Mouse (Mus musculus) cerebellum, postnatal 36 days (tissue): ENCODE measurements around the gene Rad50.

Experiments
- DNase-seq, 2 experiments: peaks; one replicate each; pipeline ENCODE4 v3.0.0; 2021 to 2022; ENCODE audit warnings: mixed read lengths in 2 of 2

The Rad50 gene

DNA sequence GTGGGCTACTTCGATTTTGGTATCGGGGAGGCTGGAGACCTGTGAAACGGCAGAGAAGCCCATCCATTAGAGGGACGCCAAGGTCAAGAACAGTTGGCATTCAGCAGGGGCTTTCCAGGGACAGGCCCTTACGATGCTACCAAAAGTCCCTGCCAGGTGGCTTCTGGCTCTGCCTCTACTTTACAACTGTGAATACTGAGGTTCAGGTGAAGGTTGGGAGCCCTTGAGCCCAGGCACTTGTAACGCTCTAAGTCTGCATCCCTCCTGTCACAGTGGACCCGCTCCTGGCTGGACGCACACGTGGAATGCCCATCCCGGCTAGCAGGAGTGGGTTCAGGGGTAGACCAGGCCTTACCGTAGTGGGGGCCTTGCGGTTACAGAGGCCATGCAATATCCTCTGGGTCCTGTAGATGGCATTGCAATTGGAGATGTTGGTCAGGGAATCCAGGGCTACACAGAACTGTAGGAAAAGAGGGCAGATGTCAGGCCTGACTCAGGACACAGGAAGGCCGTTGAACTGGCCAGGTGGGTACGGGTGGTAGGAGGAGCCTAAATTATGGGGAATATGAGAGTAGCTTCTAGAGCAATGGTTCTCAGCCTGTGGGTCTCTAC lies 74.9 kb downstream of the Rad50 start:
- DNase-seq, result no peak

DNA sequence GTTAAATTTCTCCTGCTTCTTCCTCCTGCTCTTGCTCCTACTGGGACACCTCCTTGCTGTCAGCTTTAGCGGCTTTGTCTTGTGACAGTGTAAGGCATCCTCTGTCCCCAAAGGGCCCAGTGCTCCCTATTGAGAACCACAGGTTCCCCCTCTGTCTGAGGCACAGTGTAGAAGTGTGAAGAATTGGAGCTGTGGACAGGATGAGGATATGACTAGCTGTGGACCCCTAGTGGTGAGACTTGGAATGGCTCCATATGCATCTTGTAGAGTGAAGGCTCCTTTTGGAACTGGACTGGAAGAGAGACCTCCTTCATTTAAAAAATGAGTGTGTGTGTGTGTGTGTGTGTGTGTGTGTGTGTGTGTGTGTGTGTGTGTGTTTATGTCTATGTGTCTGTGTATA lies 79.3 kb downstream of the Rad50 start:
- DNase-seq, result peak; percentile 69 to 82

DNA sequence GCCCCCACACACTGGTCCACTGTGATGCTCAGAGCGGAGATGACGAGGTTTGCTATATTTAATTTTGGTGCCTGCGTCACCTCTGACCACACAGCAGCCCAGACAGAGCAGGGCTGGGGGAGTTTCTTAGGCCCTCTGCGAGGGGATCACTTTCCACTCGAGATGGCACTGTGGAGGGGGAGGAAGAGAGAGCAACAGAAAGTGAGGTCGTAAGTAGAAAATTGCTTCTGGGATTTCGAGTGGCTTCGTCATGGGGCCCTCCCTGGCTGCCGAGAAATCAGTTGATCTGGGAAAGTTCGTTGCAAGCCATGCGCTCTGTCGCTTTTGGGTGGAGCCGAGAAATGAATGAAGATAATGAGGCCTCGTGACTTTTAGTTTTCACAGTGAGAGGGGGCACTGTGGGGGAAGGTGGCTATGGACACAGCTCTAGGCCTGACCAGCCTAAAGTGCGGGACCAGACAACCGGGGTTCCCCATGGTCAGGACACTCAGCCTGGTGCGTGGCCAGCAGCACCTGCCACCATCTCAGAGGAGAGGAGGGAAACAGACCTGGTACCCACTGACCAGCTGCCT lies 80.2 kb downstream of the Rad50 start:
- no peak for DNase-seq

DNA sequence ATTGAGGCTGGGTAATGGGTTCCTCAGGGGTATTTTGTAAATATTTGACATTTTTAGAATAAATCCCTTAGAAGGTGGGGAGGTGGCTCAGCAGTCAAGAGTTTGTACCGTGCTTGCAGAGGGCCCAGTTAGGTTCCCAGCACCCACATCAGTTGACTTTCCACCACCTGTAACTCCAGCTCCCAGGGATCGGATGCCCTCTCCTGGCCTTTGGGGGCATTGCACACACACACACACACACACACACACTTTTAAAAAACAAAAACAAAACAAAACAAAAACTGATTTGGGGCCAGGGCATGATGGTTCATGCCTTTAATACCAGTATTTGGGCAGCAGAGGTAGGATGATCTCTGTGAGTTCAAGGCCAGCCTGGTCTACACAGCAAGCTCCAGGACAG lies 83.0 kb downstream of the Rad50 start:
- no peak for DNase-seq

DNA sequence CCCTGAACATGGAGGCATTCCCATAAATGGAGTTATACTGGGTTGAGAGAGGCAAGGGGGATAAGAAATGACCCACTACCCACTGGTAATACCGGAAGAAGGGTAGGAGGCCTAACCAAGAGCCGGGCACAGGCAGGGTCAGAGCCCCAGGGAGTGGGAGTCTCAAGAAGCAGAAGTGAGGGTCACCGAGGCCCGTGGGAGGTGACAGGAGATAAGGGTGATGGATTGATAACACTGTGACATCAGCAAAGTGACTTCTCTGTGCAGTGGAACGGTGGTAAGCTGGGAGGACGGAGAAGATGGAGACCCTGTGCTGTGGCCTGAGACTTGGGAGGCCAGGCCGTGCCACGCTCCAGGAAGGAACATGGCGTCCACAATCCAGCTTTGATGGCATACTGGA lies 83.5 kb downstream of the Rad50 start:
- DNase-seq, result no peak

DNA sequence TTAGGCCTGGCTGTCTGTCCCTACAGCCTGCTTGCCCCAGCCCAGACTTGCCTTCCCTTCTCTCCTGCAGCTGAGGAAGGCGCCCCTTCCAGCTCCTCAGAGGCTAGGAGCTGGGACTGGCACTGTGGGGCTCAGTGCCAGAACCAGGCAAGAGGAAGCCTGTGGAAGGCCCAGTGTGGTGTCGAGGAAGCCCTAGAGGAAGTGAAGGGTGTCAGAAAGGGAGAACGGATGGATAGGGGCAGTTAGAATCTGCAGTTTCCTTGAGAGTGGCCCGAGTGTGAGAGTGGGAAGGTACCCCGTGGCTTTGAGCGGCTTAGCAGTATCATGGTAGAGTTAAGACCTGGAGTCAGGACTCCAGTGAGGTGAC lies 84.7 kb downstream of the Rad50 start:
- no peak for DNase-seq

DNA sequence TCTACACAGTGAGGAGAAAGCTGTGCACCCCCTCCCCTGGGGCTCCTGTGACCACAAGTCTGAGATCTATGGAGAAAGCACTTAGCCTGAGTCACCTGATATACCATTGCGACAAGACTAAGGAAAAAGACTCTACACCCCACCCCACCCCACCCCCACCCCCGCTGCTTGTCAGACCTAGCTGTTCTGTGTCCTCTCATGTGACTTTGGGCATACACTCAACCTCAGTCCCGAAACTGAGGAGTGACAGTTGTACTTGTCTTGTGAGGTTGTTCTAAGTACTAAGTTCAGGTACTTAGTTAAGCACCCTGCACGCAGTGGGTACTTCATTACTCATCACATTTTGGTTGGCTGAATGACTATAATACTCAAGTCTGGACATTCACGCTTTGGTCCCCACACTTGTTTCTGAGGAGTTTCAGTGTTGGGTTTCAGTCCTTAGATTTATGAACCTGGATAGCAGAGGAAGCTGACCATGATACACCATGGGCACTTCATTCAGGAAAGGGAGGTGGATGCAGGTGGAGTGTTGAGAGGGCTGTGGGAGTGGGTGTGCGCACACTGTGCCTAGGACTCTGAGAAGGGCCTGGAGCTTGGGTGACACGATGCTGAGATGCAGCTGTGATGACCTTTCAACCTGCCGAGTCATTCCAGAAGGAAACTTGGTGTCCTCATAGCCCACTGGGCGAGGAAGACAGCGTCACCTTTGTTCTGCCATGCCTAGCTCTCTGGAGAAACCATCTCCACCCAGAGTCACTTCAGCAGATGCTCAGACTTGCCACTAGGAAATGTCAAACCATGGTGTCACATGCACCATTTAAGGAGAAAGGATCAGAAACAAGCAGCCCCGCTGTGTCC lies 85.3 kb downstream of the Rad50 start:
- DNase-seq, result no peak

DNA sequence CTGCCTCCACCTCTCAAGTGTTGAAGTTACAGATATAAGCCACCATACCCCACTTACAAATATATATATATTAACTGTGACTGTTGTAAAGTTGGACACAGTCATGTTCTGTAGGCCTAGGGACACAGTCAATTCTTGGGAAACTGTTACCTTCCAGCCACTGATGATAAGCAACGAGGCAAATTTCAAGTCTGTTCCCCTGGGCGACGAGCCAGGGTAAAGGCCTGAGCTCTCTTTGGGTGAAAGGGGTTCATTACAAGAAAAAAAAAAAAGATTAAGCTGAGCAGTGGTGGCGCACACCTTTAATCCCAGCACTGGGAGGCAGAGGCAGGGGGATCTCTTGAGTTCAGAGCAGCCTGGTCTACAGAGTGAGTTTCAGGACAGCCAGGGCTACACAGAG lies 87.0 kb downstream of the Rad50 start:
- DNase-seq, result no peak

DNA sequence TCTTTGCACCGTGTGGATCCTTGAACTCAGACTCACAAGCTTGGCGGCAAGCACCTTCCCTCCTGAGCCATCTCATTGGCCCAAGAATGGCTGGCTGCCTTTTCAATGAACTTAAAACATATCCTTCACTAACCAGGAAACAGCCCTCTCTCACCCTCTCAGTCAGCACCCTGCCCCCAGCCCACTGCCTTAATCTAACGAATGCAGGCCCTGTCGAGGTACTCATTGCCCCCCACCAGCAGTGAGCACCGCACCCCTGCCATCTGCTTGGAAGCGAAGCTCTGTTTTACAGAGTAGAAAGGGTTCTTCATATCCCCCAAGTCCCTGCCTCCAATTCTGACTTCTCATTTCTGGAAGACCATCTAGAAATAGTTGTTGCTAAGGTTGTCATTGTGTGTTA lies 87.7 kb downstream of the Rad50 start:
- no peak for DNase-seq

DNA sequence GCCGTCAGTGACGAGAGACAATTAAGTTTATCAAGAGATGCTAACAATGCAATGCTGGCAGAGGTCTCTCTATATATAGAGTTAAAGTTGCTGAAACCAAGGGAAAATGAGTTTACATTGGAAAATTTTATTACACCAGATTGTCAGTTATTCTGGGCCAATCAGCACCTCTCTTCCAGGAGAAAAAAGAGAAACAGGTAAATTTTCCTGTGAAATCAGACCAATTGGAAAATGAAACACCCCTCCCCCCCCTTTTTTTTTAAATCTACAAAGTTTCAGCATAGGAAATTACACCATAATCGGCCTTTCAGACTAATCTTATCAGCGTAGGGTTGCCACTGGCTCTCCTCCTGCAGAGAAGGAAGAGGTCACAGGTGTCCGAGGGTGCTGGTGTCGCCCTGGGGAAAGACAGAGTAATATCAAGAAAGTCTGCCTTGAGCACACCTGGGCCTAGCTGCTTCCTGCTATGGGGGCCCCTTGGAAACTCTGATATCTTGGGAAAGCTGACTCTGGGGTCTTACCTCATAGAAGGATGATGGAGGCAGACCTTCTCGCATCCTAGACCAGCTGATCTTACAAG lies 88.4 kb downstream of the Rad50 start, which contains the start of gene Il4:
Il4 (minus strand) TSS at position 51 of the 580 bp plus-strand sequence.
- DNase-seq, result no peak

DNA sequence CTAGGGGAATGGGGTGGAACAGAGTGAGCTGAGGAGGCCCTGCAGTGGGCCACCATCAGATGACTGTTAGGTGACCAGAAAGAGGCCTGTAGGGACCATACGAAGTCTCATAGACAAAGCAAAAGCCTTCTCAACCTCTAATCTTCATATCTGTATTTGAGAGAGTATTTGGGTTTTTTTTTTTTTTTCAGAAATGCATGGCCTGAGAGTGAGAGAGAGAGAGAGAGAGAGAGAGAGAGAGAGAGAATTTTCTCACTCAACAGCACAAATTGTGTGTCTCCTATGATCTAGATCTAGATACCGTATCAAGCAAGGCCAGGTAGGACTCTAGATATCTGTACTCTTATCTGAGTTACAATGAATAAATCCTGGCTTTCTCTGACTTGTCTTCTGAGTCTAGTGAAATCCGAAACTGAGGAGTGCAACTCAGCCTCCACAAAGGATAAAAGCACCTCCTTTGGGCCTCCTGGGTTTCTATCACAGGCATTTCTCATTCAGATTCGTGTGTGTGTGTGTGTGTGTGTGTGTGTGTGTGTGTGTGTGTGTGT lies 89.5 kb downstream of the Rad50 start:
- DNase-seq, result no peak

DNA sequence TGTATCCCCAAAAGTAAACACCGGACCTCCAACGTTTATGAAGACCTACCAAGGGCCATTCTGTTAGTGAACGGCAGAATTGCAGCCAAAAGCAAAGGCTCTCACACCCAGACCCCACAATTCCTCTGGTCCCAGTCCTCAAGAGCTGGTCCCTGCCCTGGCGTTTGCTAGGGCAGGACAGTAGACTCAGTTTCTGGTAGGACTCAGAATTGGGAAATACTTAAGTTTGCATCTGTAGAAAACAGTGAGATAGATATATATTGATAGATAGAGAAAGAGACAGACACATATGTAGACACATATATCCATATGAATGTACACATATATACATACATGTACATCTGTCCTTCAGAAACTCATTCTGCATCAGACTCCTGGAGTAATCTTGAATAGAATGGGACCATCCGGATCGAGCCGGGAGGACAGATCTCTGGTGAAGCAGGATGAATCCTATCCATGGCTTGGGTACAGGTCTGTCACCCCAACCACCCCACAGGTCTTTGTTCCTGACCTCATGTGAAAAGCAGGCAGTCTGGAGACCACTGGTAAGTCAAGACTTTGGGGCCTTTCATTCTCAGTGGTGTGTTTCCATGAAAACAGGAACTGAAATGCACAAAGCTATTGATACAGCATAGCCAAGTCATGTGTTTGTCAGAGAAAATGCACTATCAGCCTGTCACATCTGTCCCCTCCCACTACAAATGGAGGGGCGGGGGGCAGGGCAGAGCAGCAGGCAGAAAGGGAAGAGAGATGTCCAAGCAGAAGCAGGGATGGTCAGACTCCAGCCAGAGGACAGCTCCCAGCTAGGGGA lies 90.2 kb downstream of the Rad50 start:
- no peak for DNase-seq

DNA sequence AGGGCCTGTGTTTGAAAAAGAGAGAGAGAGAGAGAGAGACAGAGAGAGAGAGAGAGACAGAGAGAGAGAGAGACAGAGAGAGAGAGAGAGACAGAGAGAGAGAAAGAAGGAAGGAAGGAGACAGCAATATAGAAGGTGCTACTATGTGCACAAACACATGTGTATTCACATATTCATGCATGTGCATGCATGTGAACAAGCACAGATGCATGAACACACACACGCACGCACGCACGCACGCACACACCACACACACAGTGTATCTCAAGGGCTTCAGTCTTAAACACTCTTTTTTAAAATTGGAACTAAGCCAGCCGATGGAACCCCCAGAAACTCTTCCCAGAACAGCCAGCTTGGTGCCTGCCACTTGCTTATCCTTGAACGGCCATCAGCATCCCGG lies 91.5 kb downstream of the Rad50 start:
- DNase-seq, result no peak

DNA sequence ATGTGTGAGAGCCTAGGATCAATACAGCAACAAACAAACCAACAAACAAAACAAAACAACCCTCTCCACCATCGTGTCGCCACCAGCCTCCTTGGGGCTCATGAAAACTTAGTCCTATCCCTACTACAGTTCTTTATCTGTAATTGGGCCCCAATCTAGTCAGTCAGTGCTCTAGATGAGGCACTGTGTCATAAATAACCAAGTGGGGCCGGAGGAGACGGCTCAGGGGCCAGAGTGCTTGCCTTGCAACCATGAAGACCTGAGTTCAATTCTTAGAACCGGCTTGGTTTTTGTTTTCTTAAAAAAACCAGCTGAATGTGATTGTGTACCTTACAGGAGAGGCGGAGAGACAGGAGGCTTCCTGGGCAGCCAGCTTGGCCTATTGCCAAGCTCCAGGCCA lies 91.9 kb downstream of the Rad50 start:
- no peak for DNase-seq

DNA sequence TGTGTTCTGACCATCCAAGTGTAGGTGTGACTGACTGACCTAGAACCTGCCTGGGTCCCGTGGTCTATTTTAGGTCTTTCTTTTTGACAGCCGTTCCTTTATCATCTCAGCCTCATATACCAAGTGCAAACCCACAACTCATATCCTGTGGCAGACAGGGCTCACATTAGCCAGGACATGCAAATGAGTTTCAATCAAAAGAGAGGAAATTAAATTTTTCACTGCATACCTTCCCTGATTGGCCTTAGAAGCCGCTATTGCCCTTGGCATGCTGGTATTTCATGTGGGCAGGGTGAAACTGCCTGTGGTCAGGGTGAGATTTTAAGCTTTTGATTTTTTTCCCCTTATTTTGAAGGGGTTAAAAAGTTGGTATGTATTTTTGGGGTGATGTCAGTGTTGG lies 97.4 kb downstream of the Rad50 start:
- no peak for DNase-seq

DNA sequence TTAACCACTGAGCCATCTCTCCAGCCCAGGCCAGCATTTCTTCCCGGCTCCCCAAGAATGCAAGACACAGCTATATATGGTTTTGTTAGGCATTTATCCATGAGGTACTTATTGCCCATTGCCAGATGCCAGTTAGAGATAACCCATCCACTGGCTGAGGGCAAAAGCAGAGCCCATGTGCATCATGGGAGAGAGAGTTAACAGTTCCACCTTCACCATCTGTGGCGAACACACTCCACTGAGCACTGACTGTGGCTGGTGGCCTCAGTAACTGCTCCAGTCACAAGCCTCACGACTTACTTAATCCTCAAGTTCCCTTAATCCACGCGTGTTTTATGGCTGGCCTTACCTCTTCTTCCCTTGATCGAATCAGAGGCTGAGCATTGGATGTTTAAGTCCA lies 97.9 kb downstream of the Rad50 start:
- DNase-seq, result no peak

DNA sequence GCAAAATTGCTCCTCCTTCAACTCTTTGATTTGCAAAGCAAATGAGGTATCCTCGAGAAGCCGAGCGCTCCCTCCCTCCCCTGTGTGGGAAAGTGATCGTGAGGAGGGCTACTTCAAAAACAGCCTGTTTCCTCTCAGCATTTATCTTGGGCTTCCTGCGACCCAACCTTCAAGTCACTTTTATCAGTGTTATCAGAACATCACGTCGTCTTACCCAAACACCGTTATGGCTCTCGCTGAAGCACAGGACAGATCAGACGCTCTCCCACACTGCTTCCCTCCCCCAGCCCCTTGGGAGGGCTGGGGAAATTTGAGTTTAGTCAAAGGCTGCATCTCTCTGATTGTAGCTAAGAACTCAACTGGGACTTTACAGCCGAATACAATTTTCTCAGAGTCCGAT lies 101.5 kb downstream of the Rad50 start:
- DNase-seq, result no peak

DNA sequence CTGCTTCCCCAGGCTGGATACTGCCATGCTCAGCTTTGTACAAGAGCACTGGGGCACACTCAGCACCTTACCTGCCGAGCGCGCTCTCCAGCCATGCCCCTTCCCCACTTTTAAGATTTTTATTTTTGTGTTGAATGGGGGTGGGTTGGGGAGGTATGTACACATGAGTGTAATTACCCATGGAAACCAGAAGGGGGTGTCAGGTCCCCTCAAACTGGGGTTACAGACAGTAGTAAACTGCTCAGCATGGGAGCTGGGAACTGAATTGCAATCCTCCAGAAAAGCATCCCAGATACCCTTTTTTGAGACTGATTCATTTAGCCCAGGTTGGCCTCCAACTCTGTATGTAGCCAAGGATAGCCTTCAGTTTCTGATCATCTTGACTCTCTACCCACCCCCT lies 102.1 kb downstream of the Rad50 start:
- no peak for DNase-seq
